Mouse (Mus musculus) liver, adult (tissue): ENCODE measurements around the gene Gp6.

Source experiments
- GATA4 ChIP-seq: IDR thresholded peaks from 2 replicates; pipeline ENCODE4 v1.6.1; 2014; ENCODE audit warnings: mild to moderate bottlenecking, low read length; ENCODE audit not compliant: insufficient replicate concordance

The Gp6 gene

GRCm38 (mm10) chr7:4397730-4398129 lies at the start of gene Gp6:
TSS of gene Gp6 (minus strand) at chr7:4397744.
- TF ChIP-seq GATA4: no peak

DNA sequence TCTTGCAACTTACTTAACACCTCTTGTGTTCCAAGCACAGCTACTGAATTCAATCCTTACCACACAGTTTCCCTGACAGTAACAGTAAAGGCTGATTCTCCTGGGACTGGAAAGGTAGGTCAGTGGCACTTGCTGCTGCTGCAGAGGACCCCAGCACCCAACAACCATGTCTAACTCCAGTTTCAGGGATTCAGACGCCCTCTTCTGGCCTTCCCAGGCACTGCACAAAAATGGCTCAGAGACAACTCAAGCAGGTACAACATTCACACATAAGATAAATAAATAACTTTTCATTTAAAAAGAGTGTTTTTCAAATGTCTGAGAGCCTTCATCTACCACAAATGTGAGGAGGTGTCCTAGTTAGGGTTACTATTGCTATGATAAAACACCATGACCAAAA lies 49.6 kb upstream of the Gp6 start:
- no peak for TF ChIP-seq GATA4

- no peak for TF ChIP-seq GATA4
These were observed 47.8 kb upstream of the Gp6 start, which contains the start of gene Rdh13 for GRCm38 (mm10) chr7:4445216-4445791. TSS of gene Rdh13 (minus strand) at chr7:4445649.

GRCm38 (mm10) chr7:4440549-4440948 lies 43.0 kb upstream of the Gp6 start:
- no peak for TF ChIP-seq GATA4

DNA sequence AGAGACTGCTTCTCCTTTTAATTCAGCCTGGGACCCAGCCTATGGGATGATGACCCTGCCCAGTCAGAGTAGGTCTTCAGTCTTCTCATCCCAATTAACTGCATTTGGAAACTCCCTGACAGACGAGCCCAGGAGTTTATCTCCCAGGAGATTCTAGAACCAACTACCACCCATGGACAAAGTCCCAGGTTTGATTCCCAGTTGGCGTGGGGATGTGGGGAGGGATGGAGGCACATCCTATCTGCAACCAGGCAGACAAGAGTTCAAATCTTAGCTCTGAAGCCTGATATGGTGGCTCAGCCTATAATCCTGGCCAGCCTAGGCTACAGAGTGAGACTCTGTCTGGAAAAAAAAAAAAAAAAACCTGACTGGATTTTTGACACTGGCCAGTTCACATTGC lies 40.2 kb upstream of the Gp6 start:
- TF ChIP-seq GATA4: no peak

- no peak for TF ChIP-seq GATA4
These were observed 34.5 kb upstream of the Gp6 start for GRCm38 (mm10) chr7:4432026-4432425.

DNA sequence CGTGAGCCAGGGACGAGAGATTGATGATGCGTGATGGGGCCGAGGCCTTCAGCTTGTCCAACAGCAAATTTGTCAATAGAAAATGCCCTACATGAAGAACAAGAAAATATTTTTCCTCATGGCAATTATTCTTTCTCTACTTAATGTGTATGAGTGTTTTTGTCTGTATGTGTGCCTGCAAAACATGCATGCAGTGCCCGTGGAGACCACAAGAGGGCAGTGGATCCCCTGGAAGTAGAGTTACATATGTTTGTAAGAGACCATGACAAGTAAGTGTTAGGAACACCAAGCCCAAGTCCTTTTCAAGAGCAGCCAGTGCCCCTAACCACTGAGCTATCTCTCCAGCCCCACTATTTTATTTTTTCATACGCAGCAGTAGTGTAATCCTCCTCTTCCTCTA lies 34.0 kb upstream of the Gp6 start:
- no peak for TF ChIP-seq GATA4

DNA sequence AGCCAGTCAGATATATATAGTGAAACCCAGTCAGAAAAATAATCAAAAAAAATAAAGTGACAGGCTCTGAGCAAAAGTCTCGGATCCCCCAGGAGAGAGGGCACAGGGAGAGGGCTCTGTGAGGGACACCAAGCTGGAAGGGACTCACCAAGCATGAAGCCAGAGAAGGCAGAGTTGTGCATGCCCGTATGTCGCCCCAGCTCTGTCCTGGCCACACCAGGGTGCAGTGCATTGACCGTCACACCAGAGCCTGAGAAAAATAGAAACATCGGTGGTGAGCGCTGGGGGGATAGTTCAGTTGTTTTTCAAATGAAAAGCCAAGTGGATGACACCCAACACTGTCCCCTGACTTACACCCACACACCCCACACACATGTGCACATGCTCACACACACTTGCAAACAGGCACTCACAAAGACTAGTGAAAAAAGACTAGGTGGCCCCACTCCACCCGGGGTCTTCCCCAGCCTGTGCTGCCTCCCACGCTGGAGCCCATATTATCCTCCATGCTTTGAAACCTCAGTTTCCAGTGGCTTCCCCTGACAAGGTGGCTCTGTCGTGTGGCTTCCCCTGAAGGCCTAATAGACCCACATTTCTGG lies 32.8 kb upstream of the Gp6 start:
- no peak for TF ChIP-seq GATA4

DNA sequence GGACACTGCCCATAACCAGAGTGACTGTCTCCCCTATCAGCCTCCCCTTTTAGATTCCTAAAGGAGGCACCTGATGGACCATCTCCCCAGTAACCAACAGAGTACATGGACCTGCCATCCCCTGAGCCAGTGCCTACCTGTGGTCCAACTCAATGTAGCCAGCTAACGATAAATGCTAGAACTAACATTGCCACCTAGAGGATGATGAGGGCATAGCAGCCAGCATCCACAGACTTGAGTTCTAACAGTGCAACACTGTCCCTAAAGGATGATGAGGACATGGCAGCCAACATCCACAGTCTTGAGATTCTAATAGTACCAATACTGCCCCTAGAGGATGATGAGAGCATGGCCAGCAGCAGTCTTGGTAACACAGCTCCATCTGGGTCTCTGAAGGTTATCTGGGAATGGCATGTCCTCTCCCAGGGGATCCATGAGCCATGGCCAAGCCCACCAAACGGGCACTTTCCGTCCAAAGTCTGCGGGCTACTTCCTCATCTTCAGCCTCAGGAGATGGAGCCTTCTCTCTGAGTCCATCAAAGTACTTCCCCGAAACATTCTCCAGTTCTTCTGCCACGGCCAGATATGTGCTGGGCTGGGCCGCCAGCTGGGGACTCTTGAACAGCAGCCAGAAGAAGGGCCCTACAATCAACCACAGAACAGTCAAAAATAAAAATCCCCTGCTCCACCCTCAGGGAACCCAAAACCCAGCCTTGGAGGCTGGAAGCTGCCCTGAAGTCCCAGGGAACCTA lies 29.8 kb upstream of the Gp6 start:
- no peak for TF ChIP-seq GATA4

GRCm38 (mm10) chr7:4420230-4420629 lies 22.7 kb upstream of the Gp6 start:
- TF ChIP-seq GATA4: no peak

DNA sequence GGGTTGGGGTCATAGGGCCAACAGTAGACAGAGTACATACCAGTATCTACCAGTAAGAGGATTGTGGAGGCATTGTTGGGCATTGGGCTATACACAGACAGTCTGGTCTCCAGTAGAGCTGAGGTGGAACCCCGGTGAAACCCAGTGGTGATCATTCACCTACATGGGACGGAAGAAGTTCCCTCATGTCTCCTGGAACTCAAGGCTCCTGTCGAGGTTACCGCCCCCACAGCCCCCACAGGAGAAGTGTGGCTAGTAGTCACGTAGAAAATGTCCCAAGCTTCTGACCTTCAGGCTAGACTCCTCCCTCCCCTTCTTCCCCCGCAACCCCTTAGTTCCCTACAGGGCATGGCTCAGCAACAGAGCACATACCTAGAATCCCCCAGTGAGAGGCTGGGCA lies 22.1 kb upstream of the Gp6 start:
- no peak for TF ChIP-seq GATA4

DNA sequence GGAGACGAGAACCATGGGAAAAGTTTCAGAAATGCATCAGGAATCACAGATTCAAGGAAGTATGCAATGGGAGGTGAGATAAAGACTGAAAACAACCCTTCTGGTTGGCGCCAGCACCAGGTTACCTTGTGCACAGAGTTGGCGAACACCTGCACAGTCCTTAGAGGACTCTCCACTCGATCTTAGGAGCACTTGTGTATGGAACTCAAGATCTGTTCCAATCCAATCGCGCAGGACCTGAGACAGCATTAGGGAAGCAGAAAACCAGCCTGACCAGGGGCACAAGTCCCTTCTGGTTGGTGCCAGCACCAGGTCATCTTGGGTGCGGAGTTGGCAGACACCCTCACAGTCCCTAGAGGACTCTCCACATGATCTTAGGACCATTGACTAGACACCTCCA lies 24.0 kb downstream of the Gp6 start:
- no peak for TF ChIP-seq GATA4

GRCm38 (mm10) chr7:4337509-4337908 lies 60.0 kb downstream of the Gp6 start, which contains the start of gene Ncr1:
TSS of gene Ncr1 (plus strand) at chr7:4337724.
- TF ChIP-seq GATA4: no peak

DNA sequence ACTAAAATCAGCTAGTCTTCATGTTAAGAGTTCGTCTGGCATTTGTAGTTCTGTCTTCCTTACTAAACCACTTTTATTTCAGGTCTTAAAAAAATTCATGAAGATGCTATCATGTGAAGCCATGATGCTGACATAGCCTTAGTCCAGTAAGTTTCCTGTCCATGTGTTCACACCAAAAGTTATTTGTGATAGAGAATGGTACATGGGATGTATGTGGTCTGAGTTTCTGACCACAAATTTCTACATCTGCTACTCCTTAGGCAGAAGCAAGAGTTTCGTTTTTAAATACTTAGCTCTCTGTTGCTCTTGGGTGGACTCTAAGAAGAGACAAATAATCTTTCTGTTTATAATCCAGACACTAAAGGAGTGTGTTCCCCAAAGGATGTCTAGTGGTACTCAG lies 74.2 kb downstream of the Gp6 start:
- TF ChIP-seq GATA4: no peak
